Mouse (Mus musculus) embryonic fibroblast, embryonic 13.5 days (primary cell): ENCODE results near the gene Olfr700.
"Not testable (repeated sequence)": the region's sequence is repeated elsewhere in the genome, so short reads cannot be mapped to it uniquely, and the experiment has no call there.

Experiments used
- CTCF ChIP-seq: IDR thresholded peaks from 2 replicates; pipeline ENCODE4 v1.5.1; 2011; ENCODE audit warnings: mild to moderate bottlenecking, control low read depth, low read length, moderate library complexity, borderline replicate concordance; ENCODE audit not compliant: insufficient read depth
- POLR2A ChIP-seq: IDR thresholded peaks from 2 replicates; pipeline ENCODE4 v1.6.1; 2011; ENCODE audit warnings: low read depth, mild to moderate bottlenecking, control low read depth, low read length, moderate library complexity

DNA sequence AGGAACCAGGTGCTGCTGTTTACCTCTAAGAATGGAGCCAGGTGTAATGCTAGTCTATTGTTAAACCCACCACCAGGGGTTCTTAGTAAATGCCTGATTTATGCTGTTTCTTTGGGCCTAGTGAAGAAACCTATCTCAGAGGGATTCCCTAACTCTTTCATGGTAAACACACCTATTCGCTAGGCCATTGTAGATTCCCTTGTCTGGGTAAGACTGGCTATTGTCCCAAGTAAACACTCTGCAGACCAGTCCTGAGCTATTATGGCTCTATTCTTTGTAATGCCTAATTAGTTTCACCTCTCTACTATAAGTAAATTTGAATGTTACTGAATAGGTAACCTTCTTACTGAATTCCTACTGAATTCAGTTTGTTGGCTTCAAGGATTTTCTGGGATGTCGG is 47.6 kb downstream of the Olfr700 start:
- TF ChIP-seq CTCF, POLR2A: not testable (repeated sequence)
